Mouse (Mus musculus) heart, adult 9 months (tissue): ENCODE measurements around the gene Ttc27.
"Not testable (repeated sequence)": the region's sequence is repeated elsewhere in the genome, so short reads cannot be mapped to it uniquely, and the experiment has no call there.

Experiments
- DNase-seq, 2 experiments: peaks; one replicate each; pipeline ENCODE4 v3.0.0; 2022; ENCODE audit warnings: low spot score in 2 of 2

The Ttc27 gene

GRCm38 (mm10) chr17:74717618-74718151 is at the start of gene Ttc27:
TSS of gene Ttc27 (plus strand) at chr17:74717732.
- peak; percentile 96 for DNase-seq

DNA sequence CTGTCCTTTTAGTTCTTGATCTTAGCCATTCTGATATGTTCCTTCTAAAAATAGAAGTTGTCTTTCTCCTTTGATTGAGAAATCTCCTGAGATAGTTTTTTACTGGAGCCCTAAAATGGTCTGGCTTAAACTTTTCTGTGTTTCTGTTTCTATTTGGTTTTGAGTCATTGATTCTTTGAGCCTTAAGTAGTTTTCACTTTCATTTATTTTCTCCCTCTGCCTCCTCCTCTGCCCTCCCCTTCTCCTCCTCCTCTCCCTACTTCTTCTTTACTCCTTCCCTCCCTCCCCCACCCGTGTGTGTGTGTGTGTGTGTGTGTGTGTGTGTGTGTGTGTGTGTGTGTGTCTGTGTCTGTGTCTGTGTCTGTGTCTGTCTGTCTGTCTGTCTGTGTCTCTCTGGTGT is 49.5 kb upstream of the Ttc27 start:
- DNase-seq: no peak

DNA sequence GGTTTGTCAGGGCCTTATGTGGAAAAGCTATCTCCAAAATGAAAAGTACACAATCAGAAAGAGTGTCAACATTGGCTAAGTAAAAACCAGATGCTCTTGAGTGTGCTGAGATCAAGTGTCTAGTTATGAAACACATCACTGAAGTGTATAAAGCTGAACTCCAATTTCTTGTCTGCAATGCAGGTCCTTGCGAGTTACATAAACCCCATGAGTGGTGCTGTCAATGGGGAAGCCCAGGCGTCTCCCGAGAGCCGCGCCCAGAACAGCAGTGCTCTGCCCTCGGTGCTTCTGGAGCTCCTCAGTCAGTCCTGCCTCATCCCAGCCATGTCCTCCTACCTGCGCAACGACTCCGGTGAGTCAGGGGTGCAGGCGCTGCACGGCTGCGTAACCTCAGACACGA is 47.5 kb upstream of the Ttc27 start:
- no peak for DNase-seq

- DNase-seq: no peak
Measured at GRCm38 (mm10) chr17:74672446-74672845, 45.1 kb upstream of the Ttc27 start.

- peak in 1 of 2 experiments; percentile 8 for DNase-seq
Measured at GRCm38 (mm10) chr17:74673251-74673650, 44.3 kb upstream of the Ttc27 start.

- no peak for DNase-seq
Measured at GRCm38 (mm10) chr17:74678061-74678460, 39.5 kb upstream of the Ttc27 start.

DNA sequence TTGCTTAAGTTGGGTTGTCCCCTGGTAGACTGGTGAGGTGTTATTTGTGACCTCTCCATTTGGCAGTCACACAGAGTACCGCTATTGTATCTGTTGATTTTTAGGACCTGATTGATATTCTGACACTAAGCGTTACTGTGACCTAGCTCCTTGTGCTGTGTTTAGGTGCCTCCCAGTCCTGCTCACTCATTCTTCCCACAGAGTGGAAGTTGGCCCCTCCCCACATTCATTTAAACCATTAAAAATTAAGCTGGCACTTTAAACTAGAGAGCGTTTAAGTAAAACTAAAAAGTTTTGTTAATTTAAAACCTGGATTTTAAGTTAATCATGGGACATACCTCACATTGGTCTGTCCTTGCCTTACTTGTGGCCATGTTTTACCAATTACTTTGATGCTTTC is 32.6 kb upstream of the Ttc27 start:
- DNase-seq: no peak

- DNase-seq: no peak
Measured at GRCm38 (mm10) chr17:74688555-74688954, 29.0 kb upstream of the Ttc27 start.

GRCm38 (mm10) chr17:74689406-74689805 is 28.1 kb upstream of the Ttc27 start:
- DNase-seq: no peak

DNA sequence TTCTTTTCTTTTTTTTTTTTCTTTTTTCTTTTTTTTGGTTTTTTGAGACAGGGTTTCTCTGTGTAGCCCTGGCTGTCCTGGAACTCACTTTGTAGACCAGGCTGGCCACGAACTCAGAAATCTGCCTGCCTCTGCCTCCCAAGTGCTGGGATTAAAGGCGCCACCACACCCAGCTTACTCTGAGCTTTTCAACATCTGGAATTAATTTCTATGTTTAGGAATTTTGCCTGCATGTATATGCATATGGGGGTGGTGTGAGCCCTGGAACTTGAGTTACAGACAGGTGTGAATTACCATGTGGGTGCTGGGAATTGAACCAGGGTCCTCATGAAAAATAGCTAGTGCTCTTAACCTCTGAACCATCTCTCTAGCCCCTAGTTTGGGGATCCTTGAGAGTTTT is 15.9 kb upstream of the Ttc27 start:
- DNase-seq: not testable (repeated sequence)

GRCm38 (mm10) chr17:74705480-74705879 is 12.1 kb upstream of the Ttc27 start:
- DNase-seq: no peak

- DNase-seq: no peak
Measured at GRCm38 (mm10) chr17:74706593-74706992, 10.9 kb upstream of the Ttc27 start.

DNA sequence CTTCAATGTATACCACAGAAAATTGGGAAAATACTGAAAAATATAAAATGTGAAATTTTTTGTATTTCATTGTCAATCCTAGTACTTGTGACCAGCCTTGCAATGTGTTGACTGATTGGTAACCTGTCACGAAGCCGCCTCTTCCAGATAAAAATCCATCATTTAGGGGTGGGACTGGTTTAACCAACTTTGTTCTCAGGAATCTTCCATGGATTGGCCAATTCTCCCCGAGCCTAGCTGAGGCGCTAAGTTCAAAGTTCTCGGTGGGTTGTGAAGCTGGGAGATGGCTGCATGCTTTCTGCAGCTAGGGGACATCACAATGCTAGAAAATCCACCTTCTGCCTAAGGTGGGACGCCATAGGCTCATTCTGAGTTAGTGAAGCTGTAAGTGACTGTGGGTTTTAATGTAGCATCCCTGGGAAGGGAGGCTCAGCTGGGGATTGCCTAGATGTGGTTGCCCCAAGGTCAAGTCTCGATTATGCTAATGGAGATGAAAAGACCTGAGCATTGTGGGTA is 9.8 kb upstream of the Ttc27 start:
- no peak for DNase-seq

DNA sequence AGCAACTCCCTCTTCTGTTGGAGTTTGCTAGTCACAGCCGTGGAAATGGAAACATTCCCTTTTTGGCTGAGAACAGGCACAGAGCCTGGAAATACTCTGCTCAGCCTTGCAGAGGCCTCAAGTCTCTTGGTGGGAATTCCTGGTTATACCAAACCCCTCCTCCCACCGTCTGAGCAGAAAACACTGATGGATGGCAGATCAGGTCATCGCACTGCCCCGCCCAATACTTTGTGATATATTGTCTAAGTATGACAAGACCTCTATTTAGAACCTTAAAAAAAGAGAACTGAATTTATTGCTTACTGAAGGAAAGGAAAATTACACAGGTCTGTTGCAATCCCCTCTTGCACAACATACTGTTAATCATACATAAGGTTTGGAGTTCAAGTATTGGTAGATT is 6.8 kb upstream of the Ttc27 start:
- no peak for DNase-seq

DNA sequence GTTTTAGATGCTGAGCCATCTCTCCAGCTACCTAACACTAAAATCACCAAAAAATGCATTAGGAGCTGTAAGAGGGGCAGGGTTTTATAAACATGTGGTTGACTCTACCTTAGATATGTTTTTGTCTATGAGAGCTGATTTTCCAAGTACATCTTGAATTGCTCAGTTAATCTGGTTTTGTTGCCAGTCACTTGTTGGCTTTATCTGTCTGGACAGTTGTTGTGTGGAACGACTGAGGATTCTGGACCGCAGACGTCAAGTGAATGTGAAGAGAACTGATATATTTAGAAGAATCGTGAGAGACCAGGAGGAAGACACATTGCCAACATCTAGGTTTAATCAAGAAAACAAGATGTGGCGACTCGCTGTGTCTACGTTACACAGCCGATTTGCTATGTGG is 5.9 kb upstream of the Ttc27 start:
- no peak for DNase-seq

DNA sequence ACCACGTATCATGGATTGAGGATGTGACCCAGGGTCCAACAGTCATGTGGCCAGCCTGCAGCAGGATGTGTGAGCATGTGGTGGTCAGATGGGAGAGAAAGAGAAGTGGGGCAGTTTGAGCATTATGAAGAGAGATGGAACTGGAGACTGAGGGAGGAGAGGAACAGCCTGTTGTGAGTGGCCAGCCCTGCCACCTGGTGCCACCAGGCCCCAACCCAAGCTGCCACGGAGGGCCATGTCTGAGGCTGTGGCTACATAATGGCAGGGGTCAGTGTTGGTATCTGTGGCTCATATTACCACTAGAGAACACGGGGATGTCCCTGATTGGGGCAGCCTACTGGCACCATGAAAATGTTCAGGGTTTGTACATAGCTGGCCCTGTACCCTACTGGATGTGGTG is 2.4 kb upstream of the Ttc27 start:
- no peak for DNase-seq

- no peak for DNase-seq
Measured at GRCm38 (mm10) chr17:74715724-74716123, 1.8 kb upstream of the Ttc27 start.

DNA sequence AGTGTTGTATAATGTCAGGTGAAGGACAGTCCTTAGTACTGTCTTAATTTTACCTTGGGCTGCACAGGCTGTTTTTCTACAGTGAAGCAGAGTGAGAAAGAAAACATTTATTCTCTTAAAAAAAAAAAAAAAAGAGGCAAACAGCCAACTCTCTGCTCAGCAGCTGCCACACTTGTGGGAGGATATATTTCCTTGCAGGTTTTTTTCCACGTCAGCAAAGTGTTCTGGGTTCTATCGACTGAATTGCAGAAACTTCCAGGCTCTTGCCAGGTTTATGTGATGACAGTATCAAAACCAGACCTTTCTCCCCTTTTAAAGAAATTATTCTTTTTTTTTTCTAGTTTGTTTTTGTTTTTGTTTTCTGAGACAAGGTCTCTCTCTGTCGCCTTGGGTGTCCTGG is 889 bp upstream of the Ttc27 start:
- no peak for DNase-seq

- DNase-seq: no peak
Measured at GRCm38 (mm10) chr17:74717091-74717617, 378 bp upstream of the Ttc27 start.

- DNase-seq: no peak
Measured at GRCm38 (mm10) chr17:74732872-74733271, 15.3 kb downstream of the Ttc27 start.

DNA sequence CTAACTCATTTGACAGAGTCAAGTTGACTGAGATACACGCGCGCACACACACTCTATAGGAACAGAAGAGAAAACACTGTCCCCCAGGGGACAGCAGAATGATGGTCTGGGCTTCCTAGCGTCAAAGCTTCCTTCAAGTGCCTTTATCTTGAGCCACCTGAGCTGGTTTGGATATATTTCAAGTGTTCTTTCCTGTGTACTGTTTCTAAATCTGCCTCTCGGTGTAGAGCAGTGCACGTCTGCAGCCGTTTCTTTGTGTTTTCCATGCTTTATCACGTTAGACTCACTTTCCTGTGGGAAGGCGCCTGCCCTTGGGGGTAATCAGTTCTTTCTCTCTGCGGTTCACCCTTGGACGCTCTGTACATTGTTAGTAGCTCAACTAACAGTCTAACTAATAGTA is 17.9 kb downstream of the Ttc27 start:
- DNase-seq: no peak

DNA sequence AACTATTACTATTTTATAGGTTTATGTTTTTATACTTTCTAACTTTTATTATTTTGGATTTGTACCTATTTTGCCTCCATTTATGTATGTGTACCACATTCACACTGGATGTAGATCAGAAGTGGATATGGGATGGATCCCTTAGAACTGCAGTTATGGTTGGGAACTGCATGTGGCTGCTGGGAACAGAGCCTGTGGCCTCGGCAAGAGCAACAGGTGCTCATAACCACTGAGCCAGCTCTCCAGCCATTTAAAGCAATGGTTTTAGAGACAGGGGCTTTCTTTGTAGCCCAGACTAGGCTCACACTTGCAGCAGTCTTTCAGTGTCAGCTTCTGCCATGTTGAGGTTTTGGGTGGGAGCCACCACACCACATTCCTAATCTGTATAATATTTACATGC is 32.1 kb downstream of the Ttc27 start:
- DNase-seq: no peak

DNA sequence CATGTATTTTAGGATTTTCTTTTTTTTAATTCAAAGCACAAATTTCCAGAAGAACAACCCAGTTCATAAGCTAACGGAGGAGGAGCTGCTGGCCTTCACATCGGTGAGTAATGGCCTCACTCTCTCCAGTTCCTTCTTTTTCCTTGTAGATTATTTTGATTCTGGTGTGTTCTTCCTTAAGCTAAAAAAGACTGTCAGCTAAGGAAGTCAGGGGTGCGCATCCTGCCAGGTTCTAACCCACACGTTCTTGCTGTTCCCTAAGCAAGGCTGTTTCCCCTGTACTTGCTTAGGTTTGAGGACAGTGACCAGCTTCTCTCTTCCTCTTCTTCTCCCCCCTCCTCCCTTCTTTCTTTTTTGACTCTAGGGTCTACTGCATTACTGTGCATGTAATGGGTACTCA is 33.5 kb downstream of the Ttc27 start:
- DNase-seq: no peak
